Mouse (Mus musculus): ENCODE results near the gene Fam162b.

The Fam162b gene

GRCm38 (mm10) chr10:51590139-51590574 is at the start of gene Fam162b:
Gene Fam162b (minus strand): TSS chr10:51590517.
- DNase-seq (ENCODE audit: low spot score) = no peak

- no peak for DNase-seq (ENCODE audit: low spot score)
Observed at GRCm38 (mm10) chr10:51631411-51632136, 41.3 kb upstream of the Fam162b start, which contains the start of gene Gprc6a. Gene Gprc6a (minus strand): TSS chr10:51631461.

- DNase-seq (ENCODE audit: low spot score) = no peak
Observed at GRCm38 (mm10) chr10:51621193-51621592, 30.9 kb upstream of the Fam162b start.

DNA sequence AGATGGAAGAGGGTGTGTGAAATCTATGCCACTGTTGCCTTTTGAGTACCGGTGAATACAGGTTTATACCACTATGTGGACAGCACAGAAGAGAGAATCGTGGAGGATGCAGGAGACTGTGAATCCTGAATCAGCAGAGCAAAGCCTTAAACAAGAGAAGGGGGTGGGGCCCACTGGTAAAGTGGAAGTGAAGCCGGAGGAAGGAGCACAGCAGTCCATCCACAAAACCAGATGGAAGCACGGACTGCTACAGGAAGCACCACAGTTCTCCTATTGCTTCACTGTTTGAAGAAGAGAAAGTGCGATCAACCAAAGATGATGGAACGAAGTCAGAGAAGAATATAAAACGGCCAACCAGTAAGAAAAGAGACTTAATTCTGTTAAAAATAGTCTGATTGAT is 29.8 kb upstream of the Fam162b start:
- DNase-seq (ENCODE audit: low spot score) = no peak

- DNase-seq (ENCODE audit: low spot score) = no peak
Observed at GRCm38 (mm10) chr10:51618538-51618937, 28.2 kb upstream of the Fam162b start.

DNA sequence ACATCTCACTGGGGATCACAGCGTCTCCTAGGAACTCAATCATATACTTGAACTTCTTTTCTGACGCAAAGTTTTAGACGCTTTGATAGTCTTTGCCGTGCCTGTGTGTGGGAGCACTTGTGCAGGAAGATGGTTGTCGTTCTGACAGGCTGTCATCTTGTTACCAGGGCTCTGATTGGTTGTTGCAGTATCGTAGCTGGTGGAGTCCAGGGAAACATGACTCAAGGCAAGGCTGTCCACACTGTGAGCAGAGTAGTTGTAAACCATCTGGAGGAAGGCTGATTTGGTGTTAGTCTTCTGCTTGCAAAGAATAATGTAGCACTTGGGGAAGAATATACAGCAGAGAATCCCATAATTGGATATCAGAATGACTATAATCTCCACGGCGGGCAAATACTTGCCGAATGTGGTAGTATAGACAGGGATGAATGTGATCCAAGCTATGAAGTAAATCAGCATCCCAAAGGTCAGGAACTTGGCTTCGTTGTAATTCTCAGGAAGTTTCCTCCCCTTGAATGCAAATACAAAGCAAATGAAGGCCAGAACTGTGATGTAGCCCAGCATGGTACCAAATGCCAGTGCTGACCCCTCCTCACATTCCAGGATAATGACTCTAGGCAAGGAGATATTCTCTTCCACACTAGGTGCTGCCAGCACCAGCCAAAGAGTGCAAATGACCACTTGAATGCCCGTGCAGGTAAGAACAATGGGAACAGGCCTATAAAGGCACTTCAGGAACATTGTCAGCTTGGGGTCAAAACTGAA is 24.7 kb upstream of the Fam162b start:
- DNase-seq (ENCODE audit: low spot score) = no peak

- DNase-seq (ENCODE audit: low spot score) = no peak
Observed at GRCm38 (mm10) chr10:51613421-51613820, 23.1 kb upstream of the Fam162b start.

- DNase-seq (ENCODE audit: low spot score) = no peak
Observed at GRCm38 (mm10) chr10:51611969-51612682, 21.8 kb upstream of the Fam162b start.

- no peak for DNase-seq (ENCODE audit: low spot score)
Observed at GRCm38 (mm10) chr10:51609741-51610425, 19.6 kb upstream of the Fam162b start.

- no peak for DNase-seq (ENCODE audit: low spot score)
Observed at GRCm38 (mm10) chr10:51596928-51597635, 6.8 kb upstream of the Fam162b start.

DNA sequence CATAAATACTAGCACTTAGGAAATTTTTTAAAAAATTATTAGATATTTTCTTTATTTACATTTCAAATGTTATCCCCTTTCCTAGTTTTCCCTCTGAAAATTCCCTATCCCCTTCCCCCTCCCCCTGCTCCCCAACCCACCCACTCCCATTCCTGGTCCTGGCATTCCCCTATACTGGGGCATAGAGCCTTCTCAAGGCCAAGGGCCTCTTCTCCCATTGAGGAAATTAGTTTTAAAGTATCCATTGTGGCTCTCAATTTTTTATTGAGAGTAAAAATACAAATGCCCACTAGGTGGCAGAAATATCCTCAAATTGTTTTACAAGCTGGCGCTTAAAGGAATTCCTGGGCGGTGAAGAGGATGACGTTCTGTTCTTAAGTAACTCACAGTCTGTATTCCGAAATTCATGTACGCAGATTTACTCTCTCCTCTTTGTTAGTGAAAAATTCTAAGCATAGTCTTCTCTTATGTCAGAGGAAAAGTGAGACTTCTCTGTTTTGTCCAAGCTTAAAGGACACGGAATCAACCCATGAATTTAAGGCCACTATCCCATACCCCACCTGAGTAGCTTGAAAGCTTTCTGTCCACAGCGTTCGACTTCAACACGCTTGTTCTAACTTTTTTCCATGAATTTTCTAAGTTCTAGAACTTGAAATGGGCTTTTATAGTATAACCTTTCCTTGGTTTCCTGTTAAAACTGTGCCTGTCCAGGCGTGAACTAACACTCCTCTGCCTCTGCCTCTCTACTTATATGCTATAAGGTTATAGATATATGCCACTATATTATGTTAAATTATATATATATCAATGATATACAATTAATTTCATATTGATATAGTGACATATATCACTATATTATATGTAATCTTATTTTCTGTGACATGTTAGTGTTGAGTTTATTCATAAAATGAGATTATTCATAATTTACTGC is 4.9 kb upstream of the Fam162b start:
- DNase-seq (ENCODE audit: low spot score) = peak; percentile 63

- no peak for DNase-seq (ENCODE audit: low spot score)
Observed at GRCm38 (mm10) chr10:51591574-51591973, 1.3 kb upstream of the Fam162b start.

- DNase-seq (ENCODE audit: low spot score) = no peak
Observed at GRCm38 (mm10) chr10:51584919-51585318, 5.4 kb downstream of the Fam162b start.

GRCm38 (mm10) chr10:51584378-51584777 is 5.9 kb downstream of the Fam162b start:
- DNase-seq (ENCODE audit: low spot score) = no peak

GRCm38 (mm10) chr10:51571225-51571996 is 18.9 kb downstream of the Fam162b start:
- DNase-seq (ENCODE audit: low spot score) = no peak

- no peak for DNase-seq (ENCODE audit: low spot score)
Observed at GRCm38 (mm10) chr10:51556005-51556404, 34.3 kb downstream of the Fam162b start.

DNA sequence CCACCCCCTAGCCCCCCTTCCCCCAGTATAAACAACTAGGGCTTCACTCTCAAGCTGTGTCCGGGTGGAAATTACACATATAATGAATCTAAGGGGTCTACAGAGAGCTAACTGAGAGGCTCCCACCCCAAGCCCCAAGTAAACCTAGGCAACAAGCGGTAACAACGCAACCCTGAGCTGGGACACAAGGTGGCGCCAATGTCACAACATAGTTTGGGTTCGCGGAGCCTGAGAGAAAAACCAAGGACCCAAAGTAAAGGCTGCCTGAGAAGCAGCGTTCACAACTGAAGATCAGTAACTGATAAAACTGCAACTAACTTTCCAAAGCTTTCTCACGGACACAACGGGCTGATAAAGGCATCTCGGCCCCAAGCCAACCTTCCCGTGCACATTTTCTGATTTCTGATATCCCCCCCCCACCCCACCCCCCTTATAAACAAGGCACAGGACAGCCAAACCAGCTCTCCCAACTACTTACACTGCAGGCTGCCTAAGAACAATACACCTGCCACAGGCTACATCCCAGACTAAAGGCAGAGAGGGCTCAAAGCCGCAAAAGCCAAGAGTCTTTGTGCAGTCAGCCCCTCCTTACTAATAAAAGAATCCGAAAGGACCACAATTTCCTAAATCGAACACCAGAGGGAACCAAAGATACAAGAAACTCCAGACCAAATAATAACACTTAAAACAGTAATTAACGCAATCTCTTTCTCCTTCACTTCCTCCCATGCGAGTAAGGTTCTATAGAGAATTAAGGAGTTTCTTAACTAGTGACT is 36.8 kb downstream of the Fam162b start:
- DNase-seq (ENCODE audit: low spot score) = peak; percentile 4
